Mouse (Mus musculus) liver, adult 2 months (tissue): ENCODE measurements at regions not wholly inside any gene's neighbourhood (a gene's known extent, or its start where the extent isn't known, plus 50 kb on each side); places are given as distances from the start of the nearest gene placed in this dataset.

ENCODE experiments used
- DNase-seq: peaks from one replicate; pipeline ENCODE4 v3.0.0-alpha.2; 2011; ENCODE audit warnings: low read depth, low spot score; ENCODE audit errors: extremely low read depth
- H3K27ac ChIP-seq: fragments of 200-500 bp; replicated peaks from 2 replicates; pipeline ENCODE4 v1.5.1; 2012; ENCODE audit warnings: low read depth, mild to moderate bottlenecking, control low read depth, inconsistent platforms, low read length; ENCODE audit not compliant: insufficient read depth
- H3K27me3 ChIP-seq: fragments of 200-500 bp; 2 replicates; pipeline ENCODE4 v1.6.1; 2012; ENCODE audit warnings: mild to moderate bottlenecking, moderate library complexity, low read length, inconsistent platforms; ENCODE audit not compliant: control insufficient read depth, insufficient read depth
- H3K36me3 ChIP-seq: fragments of 200-500 bp; 2 replicates; pipeline ENCODE4 v1.6.1; 2012; ENCODE audit warnings: low read length, inconsistent platforms; ENCODE audit not compliant: control insufficient read depth, insufficient read depth
- H3K4me1 ChIP-seq: fragments of 200-500 bp; 2 replicates; pipeline ENCODE4 v1.6.1; 2011; ENCODE audit warnings: low read length; ENCODE audit not compliant: control insufficient read depth, insufficient read depth
- H3K4me3 ChIP-seq: fragments of 200-500 bp; 2 replicates; pipeline ENCODE4 v1.5.1; 2011; ENCODE audit warnings: low read depth, mild to moderate bottlenecking, control low read depth, low read length, moderate library complexity; ENCODE audit not compliant: insufficient read depth
- H3K79me2 ChIP-seq: fragments of 200-500 bp; 2 replicates; pipeline ENCODE4 v1.6.1; 2012; ENCODE audit warnings: inconsistent platforms, mild to moderate bottlenecking, low read length, moderate library complexity; ENCODE audit not compliant: control insufficient read depth, insufficient read depth
- H3K9ac ChIP-seq: fragments of 200-500 bp; 2 replicates; pipeline ENCODE4 v1.6.1; 2012; ENCODE audit warnings: low read depth, mild to moderate bottlenecking, control low read depth, inconsistent platforms, low read length
- CTCF ChIP-seq: fragments of 200-500 bp; IDR thresholded peaks from 2 replicates; pipeline ENCODE4 v1.5.1; 2011; ENCODE audit warnings: low read depth, low read length, control low read depth
- POLR2A ChIP-seq: fragments of 200-500 bp; IDR thresholded peaks from 2 replicates; pipeline ENCODE4 v1.6.1; 2011; ENCODE audit warnings: low read length, control low read depth; ENCODE audit not compliant: insufficient read depth; ENCODE audit errors: extremely low read depth
- WGBS: fragments of 180-500 bp; shearing (Covaris S2); methylation state at CpG from one replicate; pipeline ENCODE4 v1.1.7; 2018; 5-methylcytosine and 5-hydroxymethylcytosine counted together

DNA sequence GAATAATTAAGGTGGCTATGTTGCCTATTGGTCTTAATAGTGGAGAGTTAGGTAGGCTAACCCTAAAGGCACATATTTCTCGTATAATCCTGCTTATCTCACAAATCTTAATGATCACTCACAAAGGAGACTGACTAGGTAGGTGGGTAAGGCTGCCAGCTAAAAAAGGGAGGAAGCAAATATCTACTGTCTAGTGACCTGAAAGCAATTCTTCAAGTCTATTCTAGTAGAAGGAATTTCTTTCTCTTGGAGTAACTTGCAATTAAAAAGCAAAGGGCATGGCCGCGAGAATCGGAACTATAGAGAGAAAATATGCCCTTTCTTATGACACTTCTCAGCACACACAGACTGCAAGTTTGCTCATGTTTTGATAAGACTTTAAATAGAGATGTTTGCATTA is 201.6 kb downstream of the C1d start:
- WGBS: 82% methylated on average over 4 of the region's 4 CpGs
- Histone ChIP-seq H3K79me2 (no peaks in the 10 kb centered on the region), H3K36me3 (no peaks in the 10 kb centered on the region), H3K27ac (no peak overlapping the region), H3K27me3 (no peaks in the 10 kb centered on the region), H3K4me1 (no peaks in the 10 kb centered on the region), H3K4me3 (no peak overlapping the region), H3K9ac (no peak overlapping the region)
- TF ChIP-seq POLR2A: no peak
- TF ChIP-seq CTCF: no peak
- DNase-seq: no peak

DNA sequence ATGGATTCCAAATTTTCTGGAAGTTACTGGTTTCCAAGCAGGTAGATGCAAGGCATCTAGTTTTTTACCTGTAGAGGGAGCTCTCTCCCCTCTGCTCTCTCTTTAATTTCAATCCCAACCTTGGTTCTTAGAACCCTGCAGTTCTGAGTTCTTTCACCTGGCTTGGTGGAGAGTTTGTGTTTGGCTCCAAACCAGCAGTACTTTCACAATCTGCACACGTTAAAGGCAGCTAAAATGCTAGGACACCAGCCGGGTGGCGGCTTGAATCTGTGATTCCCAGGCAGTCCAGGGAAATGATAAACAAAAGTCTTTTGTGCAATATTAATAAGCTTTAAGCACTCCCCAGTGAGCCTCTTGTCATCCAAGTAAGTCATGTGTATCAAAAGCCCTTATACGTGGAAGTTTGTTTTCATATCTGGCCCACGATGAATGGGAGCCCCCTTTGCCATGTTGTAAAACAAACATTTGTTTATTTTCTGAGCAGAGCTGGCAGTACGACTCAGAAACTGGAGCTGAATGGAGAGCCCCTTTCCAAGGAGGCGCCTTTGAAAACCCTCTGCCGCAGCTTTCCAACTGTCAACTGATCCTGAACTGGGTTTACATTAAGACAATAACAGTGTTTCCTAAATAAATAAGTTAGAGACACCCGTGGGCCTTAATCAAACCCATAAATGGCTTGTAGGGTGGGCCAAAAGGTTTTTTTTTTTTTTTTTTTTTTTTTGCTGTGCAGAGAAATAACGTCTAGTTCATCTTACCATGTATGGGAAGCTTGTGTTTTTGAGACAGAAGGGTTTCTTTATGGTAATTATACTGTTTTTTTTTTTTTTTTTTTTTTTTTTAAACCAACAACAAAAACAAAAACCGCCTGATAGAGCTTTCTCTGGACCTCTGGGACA is 202.9 kb downstream of the C1d start:
- H3K79me2 ChIP-seq: no peaks in the 10 kb centered on the region
- H3K9ac ChIP-seq: no peak overlapping the region
- H3K27me3 ChIP-seq: no peaks in the 10 kb centered on the region
- WGBS: 31% methylated on average over 11 of the region's 11 CpGs
- no peaks in the 10 kb centered on the region for H3K4me1 ChIP-seq
- TF ChIP-seq CTCF (no peak), POLR2A (no peak)
- no peak overlapping the region for H3K4me3 ChIP-seq
- DNase-seq: peak; percentile 90
- H3K27ac ChIP-seq: no peak overlapping the region
- no peaks in the 10 kb centered on the region for H3K36me3 ChIP-seq

DNA sequence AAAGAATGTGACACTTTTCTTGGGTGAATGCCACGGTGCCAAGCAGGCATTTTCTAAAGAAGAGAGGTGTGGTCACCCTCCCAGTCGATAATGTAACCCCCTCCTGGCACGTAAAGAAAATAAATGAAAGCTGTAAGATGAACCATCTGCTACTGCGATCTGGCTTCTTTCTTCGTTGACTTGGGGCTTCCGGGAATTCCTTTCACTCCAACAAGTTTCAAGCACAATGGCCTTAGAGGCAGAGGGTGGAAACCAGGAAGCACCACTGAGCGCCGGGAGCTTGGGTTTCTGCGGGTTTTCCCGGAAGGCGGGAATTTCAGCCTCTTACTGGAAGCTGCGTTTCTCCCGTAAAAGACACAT is 203.5 kb downstream of the C1d start:
- no peak overlapping the region for H3K9ac ChIP-seq
- no peaks in the 10 kb centered on the region for H3K27me3 ChIP-seq
- H3K79me2 ChIP-seq: no peaks in the 10 kb centered on the region
- H3K36me3 ChIP-seq: no peaks in the 10 kb centered on the region
- no peaks in the 10 kb centered on the region for H3K4me1 ChIP-seq
- peak; percentile 1 for DNase-seq
- whole genome bisulfite sequencing: 27% methylated on average over 13 of the region's 13 CpGs
- no peak for TF ChIP-seq POLR2A
- TF ChIP-seq CTCF: no peak
- H3K27ac ChIP-seq: no peak overlapping the region
- no peak overlapping the region for H3K4me3 ChIP-seq

DNA sequence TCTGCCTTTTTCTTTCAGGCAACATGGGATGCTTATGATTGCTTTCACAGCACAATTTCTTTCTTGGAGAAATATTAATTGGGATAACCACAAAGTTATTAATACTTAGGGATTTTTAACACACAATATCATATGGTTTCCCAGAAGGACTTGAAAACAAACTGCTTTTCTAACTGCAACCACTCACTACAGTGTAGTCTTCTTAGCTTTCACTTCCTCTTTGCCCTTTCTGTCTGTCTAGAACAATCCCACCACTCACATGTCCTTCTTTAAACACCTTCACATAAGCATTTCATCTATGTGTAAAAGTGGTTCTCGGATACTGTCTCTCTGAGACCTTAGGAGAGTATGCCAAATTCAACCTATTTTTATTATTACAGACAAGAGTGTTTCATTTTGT is 204.3 kb downstream of the C1d start:
- Histone ChIP-seq H3K9ac (no peak overlapping the region), H3K36me3 (no peaks in the 10 kb centered on the region), H3K4me3 (no peak overlapping the region), H3K27ac (no peak overlapping the region), H3K79me2 (no peaks in the 10 kb centered on the region), H3K4me1 (no peaks in the 10 kb centered on the region), H3K27me3 (no peaks in the 10 kb centered on the region)
- WGBS: 75% methylated on average over 1 of the region's 1 CpGs
- no peak for DNase-seq
- TF ChIP-seq CTCF (no peak), POLR2A (no peak)

DNA sequence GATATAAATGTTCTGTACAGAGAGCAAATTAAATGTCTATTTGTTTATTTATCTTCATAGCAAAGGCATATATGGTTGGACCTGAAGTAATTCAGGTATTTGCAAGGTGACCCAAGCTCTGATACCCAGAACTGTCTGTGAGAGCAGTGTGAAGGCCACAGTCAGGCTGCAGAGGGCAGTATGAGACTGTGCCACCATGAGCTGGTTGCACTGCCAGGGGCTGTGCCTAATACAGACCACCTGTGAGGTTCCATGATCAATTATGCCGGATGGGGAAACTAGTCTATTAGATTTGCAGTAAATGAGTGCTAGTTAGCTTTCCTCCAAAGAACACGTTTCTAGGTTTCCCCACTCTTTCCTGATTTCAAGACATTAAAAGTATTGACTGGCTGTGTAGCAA is 207.5 kb downstream of the C1d start:
- peak; percentile 3 for DNase-seq
- Histone ChIP-seq H3K27ac (no peak overlapping the region), H3K4me3 (no peak overlapping the region), H3K36me3 (no peaks in the 10 kb centered on the region), H3K27me3 (no peaks in the 10 kb centered on the region), H3K4me1 (no peaks in the 10 kb centered on the region), H3K79me2 (no peaks in the 10 kb centered on the region), H3K9ac (no peak overlapping the region)
- TF ChIP-seq POLR2A: no peak
- peak; percentile 73 for TF ChIP-seq CTCF
- WGBS: 67% methylated on average over 2 of the region's 2 CpGs

DNA sequence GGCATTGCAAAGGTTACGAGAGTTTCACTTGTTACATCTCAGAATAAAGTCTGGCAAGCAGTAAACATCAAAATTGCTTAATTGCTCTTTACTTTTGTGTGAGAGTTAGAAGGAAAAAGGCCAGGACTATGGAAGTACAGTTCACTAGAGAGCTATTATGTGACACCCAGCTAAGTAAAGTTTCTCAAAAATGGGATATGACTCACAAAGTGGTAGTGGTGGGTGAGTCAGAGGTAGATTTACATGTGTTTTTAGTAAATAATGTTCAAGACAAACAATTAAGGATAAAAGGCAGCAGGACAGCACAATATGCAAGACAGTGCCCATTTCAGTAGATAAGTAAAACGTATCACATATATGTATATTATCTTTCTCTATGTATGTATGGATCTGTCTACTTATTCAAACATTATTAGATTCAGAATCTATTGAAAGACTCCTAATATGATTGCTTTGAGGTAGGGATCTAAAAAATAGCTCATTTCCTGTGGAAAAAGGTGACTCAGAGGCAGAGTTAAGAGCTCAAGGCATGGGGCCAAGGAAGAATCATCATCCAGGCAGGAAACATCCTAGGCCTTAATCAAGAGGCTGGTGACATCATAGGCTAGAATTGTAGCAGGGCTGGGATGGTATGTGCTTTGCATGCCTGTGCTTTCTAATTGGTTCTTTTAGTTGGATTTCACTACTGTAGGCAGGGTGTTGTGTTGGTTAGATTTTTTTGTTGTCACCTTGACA is 211.2 kb downstream of the C1d start:
- no peak for TF ChIP-seq CTCF
- TF ChIP-seq POLR2A: no peak
- 75% methylated on average over 2 of the region's 2 CpGs for WGBS
- Histone ChIP-seq H3K79me2 (no peaks in the 10 kb centered on the region), H3K4me3 (no peak overlapping the region), H3K36me3 (no peaks in the 10 kb centered on the region), H3K9ac (no peak overlapping the region), H3K27ac (no peak overlapping the region), H3K4me1 (no peaks in the 10 kb centered on the region), H3K27me3 (no peaks in the 10 kb centered on the region)
- no peak for DNase-seq
